Mouse (Mus musculus) cerebellum, adult 8-10 months (tissue): ENCODE results near the gene Med7.
A peak's percentile ranks its signal among the peaks of the same experiment; 100 is the strongest.

Experiments
- DNase-seq: peaks from one replicate; pipeline ENCODE4 v3.0.0; 2022

Gene Med7

DNA sequence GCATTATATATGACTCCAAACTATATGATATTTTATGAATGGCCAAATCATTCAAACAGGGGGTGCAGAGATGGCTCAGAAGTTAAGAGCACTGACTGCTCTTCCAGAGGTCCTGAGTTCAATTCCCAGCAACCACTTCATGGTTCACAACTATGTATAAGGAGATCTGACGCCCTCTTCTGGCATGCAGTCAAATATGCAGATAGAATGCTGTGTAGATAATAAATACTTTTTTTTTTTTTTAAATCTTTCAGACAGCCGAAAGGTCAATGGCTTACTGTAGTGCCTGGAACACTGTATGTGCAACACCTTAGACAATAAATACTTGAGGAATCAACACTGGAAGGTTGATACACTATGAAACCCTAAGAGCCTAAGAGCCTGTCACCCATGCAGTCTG, 6.6 kb upstream of the Med7 start:
- DNase-seq: no peak

DNA sequence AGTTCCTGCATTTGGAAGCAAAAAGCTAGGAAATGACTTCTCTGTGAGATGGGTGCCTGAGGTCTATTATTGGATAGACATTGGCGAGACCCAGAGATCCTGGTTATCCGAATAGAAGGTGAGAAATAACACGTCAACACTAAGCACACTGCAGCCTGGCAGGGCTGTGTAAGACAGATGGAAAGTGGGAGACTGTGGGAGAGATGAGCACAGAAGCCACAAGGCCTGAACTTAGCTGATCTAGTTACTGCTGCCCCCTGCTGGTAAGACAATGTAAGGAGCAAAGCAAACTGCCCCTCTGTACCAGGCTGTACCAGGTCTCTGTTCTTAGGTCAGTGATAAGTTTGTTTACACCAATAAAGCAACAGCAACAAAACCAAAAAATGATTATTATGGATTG, 5.6 kb upstream of the Med7 start:
- peak; percentile 80 for DNase-seq

DNA sequence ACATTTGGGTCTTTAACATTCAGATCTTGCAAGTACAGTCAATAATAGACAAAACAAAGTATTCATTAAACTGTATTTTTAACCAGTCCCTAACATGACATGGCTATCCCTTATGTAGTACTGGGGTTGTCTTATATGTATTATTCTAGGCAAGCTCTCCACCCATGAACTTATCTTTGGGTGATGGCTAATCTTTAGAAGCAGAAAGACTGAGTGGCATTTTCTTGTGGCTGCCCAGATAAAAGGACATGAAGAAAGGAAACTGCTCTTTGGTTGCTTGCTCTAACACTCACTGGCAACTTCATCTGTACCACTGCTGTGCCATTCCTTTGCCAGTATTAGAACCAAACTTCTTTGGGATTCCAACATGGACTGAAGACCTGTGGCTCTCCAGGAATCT, 1.4 kb upstream of the Med7 start:
- no peak for DNase-seq

- DNase-seq: peak; percentile 12
Observed at GRCm38 (mm10) chr11:46437459-46438000, 805 bp downstream of the Med7 start.

GRCm38 (mm10) chr11:46439005-46439543, 2.3 kb downstream of the Med7 start:
- DNase-seq: no peak

DNA sequence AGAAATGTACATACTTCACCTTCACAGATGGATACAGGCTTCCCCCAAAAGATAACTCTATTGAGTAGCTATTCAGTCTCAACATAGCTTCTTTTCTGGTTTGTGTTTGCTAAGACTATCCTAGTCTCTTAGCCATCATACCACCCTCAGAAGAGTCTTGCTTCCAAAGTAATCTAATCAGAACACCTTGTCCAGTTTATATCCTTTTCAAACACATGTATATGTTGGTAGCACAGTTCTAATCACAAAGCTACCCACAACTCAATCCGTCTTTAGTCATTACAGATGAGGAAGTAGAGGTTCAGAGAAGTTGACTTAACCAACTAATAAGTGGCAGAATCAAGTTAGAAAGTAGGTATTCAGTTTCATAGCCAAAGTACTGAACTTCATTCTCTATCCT, 5.0 kb downstream of the Med7 start:
- no peak for DNase-seq

DNA sequence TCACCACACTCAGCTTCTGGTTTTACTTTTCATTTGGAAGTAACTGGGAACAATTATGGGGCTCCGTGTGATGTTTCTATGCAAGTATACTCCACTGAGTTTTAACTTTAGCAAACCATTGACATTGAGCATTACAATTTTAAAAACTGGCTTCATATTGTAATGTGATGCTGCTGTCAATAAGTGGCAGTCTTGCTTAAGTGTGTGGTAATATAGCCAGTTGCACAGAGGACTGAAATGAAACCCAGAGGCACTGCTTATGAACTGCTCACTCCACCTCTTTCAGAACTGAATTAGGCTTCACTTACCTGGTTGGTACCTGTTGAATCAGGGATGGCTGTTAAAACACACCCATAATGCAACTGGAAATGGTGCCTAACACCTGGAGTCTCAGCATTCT, 6.4 kb downstream of the Med7 start:
- DNase-seq: no peak

GRCm38 (mm10) chr11:46443979-46444378, 7.3 kb downstream of the Med7 start:
- DNase-seq: no peak

DNA sequence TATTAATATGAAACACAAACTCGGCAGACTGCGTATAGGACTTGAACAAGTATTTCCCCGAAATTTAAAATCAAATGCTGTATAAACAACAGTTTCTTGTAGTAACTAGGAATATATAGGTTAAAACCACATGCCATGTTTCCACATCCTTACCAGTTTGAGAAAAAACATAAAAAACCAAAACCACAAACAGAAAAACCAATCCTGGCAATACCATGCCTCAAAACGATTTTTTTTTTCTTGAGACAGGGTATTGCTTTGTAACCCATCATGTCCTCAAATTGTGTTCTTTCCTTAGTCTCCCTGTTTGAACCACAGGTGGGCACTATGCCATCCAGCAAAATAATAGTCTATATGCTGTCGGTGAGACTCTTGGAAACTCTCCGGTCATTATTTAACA, 9.4 kb downstream of the Med7 start:
- DNase-seq: no peak

DNA sequence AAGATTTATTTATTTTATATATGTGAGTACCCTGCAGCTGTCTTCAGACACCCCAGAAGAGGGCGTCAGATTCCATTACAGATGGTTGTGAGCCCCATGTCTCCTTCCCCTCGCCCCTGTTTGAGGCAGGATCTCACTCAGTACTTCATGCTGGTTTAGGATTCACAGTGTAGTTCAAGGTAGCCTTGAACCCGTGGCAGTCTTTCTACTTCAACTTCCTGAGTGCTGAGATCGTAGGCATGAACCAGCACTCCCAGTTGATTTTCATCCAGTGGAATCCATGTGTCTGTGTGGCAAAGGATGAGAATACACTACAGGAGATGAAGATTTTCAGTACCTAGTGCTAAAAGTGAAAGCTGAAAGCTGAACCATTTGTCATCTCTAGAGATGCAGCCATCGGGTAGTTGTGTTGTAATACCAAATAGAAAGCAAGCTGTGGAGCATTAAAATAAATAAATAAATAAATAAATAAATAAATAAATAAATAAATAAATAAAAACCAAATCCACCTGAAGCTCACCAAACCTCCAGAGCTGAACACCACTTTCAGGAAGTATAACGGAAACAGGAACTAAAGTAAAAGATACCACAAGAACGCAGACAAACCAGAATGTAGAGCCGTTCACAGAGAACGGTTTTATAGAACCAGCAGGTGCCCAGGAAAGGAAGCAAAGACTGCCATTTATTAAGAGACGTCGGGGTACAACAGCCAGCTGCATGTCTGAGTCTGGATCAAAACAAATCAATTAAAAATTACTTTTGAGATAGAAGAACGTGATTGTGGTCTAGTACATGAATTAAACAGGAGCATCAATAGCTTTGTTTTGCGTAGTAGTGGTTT, 11.1 kb downstream of the Med7 start:
- no peak for DNase-seq

GRCm38 (mm10) chr11:46449461-46450080, 12.8 kb downstream of the Med7 start:
- DNase-seq: no peak

- no peak for DNase-seq
Observed at GRCm38 (mm10) chr11:46454453-46455045, 17.8 kb downstream of the Med7 start, which contains the start of gene Havcr2. TSS of gene Havcr2 (plus strand) at chr11:46454935.

DNA sequence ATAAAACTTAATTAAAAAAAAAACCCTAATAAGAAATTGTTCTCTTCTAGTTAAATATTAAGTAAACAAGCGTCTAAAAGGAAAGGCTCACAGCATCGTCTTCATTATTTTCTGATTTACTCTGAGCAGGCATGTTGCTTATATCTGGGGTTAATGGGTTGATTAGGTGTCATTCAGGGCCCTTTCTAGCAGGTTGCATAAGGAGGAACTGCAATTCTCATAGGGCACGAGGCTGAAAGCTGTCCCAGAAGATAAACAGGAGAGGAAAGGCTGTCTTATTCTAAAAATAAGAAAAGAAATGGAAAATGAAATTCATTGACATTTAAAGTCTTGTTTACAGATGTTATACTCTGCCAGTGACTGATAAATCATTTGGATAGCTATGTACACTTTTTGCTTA, 23.2 kb downstream of the Med7 start:
- DNase-seq: no peak

GRCm38 (mm10) chr11:46461362-46461761, 24.6 kb downstream of the Med7 start:
- no peak for DNase-seq

- no peak for DNase-seq
Observed at GRCm38 (mm10) chr11:46461931-46462330, 25.2 kb downstream of the Med7 start.

- no peak for DNase-seq
Observed at GRCm38 (mm10) chr11:46466878-46467277, 30.2 kb downstream of the Med7 start.

- no peak for DNase-seq
Observed at GRCm38 (mm10) chr11:46474220-46474619, 37.5 kb downstream of the Med7 start.

- no peak for DNase-seq
Observed at GRCm38 (mm10) chr11:46479311-46479710, 42.6 kb downstream of the Med7 start.

- DNase-seq: no peak
Observed at GRCm38 (mm10) chr11:46480517-46480916, 43.8 kb downstream of the Med7 start.

- no peak for DNase-seq
Observed at GRCm38 (mm10) chr11:46488231-46488630, 51.5 kb downstream of the Med7 start.

- DNase-seq: no peak
Observed at GRCm38 (mm10) chr11:46488650-46489049, 51.9 kb downstream of the Med7 start.
